Mouse (Mus musculus) intestine, embryonic 14.5 days (tissue): Measurements from ENCODE around the gene Ctso. TPM values are rescaled to one million over a fixed set of nuclear protein-coding genes. Genes with fewer than 3 reads are reported as not detected.

Experiments
- ATAC-seq: fragments of 200-750 bp; cut with Nextera tagmentation; replicated peaks from 2 replicates; pipeline ENCODE4 v1.8.0; 2017; ENCODE audit warnings: low read depth, moderate number of reproducible peaks, moderate TSS enrichment, moderate library complexity; ENCODE audit not compliant: low FRiP score, low TSS enrichment
- DNase-seq: peaks from one replicate; pipeline ENCODE4 v3.0.0-alpha.2; 2018; ENCODE audit warnings: low spot score
- H3K27ac ChIP-seq: fragments of 300-500 bp; sonication (generic); 2 replicates; pipeline ENCODE4 v1.5.1; 2014; ENCODE audit warnings: low read depth, mild to moderate bottlenecking, control low read depth
- H3K27me3 ChIP-seq: fragments of 300-500 bp; sonication (generic); replicated peaks from 2 replicates; pipeline ENCODE4 v1.6.1; 2014; ENCODE audit warnings: low read length, control low read depth; ENCODE audit not compliant: control insufficient read depth, insufficient read depth
- H3K36me3 ChIP-seq: fragments of 300-500 bp; sonication (generic); 2 replicates; pipeline ENCODE4 v1.6.1; 2014; ENCODE audit warnings: low read length, control low read depth; ENCODE audit not compliant: control insufficient read depth, insufficient read depth
- H3K4me1 ChIP-seq: fragments of 300-500 bp; sonication (generic); replicated peaks from 2 replicates; pipeline ENCODE4 v1.6.1; 2014; ENCODE audit warnings: low read length, control low read depth, mixed read lengths; ENCODE audit not compliant: control insufficient read depth, insufficient read depth
- H3K4me2 ChIP-seq: fragments of 300-500 bp; sonication (generic); 2 replicates; pipeline ENCODE4 v1.6.1; 2014; ENCODE audit warnings: low read length
- H3K4me3 ChIP-seq: fragments of 300-500 bp; sonication (generic); 2 replicates; pipeline ENCODE4 v1.5.1; 2014; ENCODE audit warnings: low read depth, low read length, control low read depth, mixed read lengths
- H3K9ac ChIP-seq: fragments of 300-500 bp; sonication (generic); 2 replicates; pipeline ENCODE4 v1.6.1; 2014; ENCODE audit warnings: mild to moderate bottlenecking, low read length
- H3K9me3 ChIP-seq: fragments of 300-500 bp; sonication (generic); 2 replicates; pipeline ENCODE4 v1.6.1; 2016; ENCODE audit warnings: low read length, control low read depth; ENCODE audit not compliant: control insufficient read depth
- WGBS: fragments of 180-500 bp; shearing (Covaris S2); extraction: QIAGEN DNeasy Blood & Tissue Kit; methylation state at CpG from one replicate; pipeline ENCODE4 v1.1.7; 2014; 5-methylcytosine and 5-hydroxymethylcytosine counted together
- polyA plus RNA-seq: library from polyadenylated mRNA; unstranded; fragments of >200 nt; fragmentation: Nextera tagmentation; extraction: Ambion mirVana; gene quantifications from 2 replicates; pipeline ENCODE4 v1.2.1, GENCODE M21; 2014

Ctso gene
- polyA plus RNA-seq, 1 experiment from 2014 or later, result 17.2 TPM

GRCm38 (mm10) chr3:81919681-81920080, 12.7 kb upstream of the Ctso start:
- Histone ChIP-seq H3K27me3 (no peaks in the 10 kb centered on the region), H3K4me1 (no peaks in the 10 kb centered on the region), H3K4me3 (no peak overlapping the region), H3K27ac (no peak overlapping the region), H3K36me3 (no peaks in the 10 kb centered on the region), H3K9me3 (no peaks in the 10 kb centered on the region), H3K4me2 (no peak overlapping the region), H3K9ac (no peak overlapping the region)
- 63% methylated on average over 3 of the region's 3 CpGs for WGBS
- ATAC-seq (no peak), DNase-seq (no peak)

- Histone ChIP-seq H3K27ac (no peak overlapping the region), H3K4me1 (no peaks in the 10 kb centered on the region), H3K9ac (no peak overlapping the region), H3K36me3 (no peaks in the 10 kb centered on the region), H3K4me2 (no peak overlapping the region), H3K9me3 (no peaks in the 10 kb centered on the region), H3K4me3 (no peak overlapping the region), H3K27me3 (no peaks in the 10 kb centered on the region)
- DNase-seq (no peak), ATAC-seq (no peak; the same call in 1 of the 2 replicates)
- 51% methylated on average over 4 of the region's 4 CpGs for WGBS
Observed at GRCm38 (mm10) chr3:81922910-81923309, 9.5 kb upstream of the Ctso start.

GRCm38 (mm10) chr3:81924931-81925330, 7.5 kb upstream of the Ctso start:
- no peak overlapping the region for H3K4me2 ChIP-seq
- H3K27me3 ChIP-seq, result no peaks in the 10 kb centered on the region
- no peaks in the 10 kb centered on the region for H3K4me1 ChIP-seq
- 0% methylated on average over 1 of the region's 1 CpGs for WGBS
- H3K9me3 ChIP-seq, result no peaks in the 10 kb centered on the region
- no peaks in the 10 kb centered on the region for H3K36me3 ChIP-seq
- ATAC-seq (no peak), DNase-seq (no peak)
- H3K4me3 ChIP-seq, result no peak overlapping the region
- no peak overlapping the region for H3K27ac ChIP-seq
- no peak overlapping the region for H3K9ac ChIP-seq

- 16% methylated on average over 5 of the region's 5 CpGs for WGBS
- Histone ChIP-seq H3K4me2 (no peak overlapping the region), H3K27me3 (no peaks in the 10 kb centered on the region), H3K27ac (no peak overlapping the region), H3K9me3 (no peaks in the 10 kb centered on the region), H3K4me1 (no peaks in the 10 kb centered on the region), H3K36me3 (no peaks in the 10 kb centered on the region), H3K9ac (no peak overlapping the region), H3K4me3 (no peak overlapping the region)
- no peak for DNase-seq
- no peak for ATAC-seq
Observed at GRCm38 (mm10) chr3:81925856-81926255, 6.5 kb upstream of the Ctso start.

GRCm38 (mm10) chr3:81926764-81927325, 5.6 kb upstream of the Ctso start:
- DNase-seq, result no peak
- Histone ChIP-seq H3K4me3 (no peak overlapping the region), H3K27ac (no peak overlapping the region), H3K9ac (no peak overlapping the region), H3K4me2 (no peak overlapping the region), H3K4me1 (no peaks in the 10 kb centered on the region), H3K27me3 (no peaks in the 10 kb centered on the region), H3K9me3 (no peaks in the 10 kb centered on the region), H3K36me3 (no peaks in the 10 kb centered on the region)
- 52% methylated on average over 9 of the region's 9 CpGs for WGBS
- no peak for ATAC-seq

GRCm38 (mm10) chr3:81929073-81929472, 3.3 kb upstream of the Ctso start:
- WGBS, result 81% methylated on average over 1 of the region's 1 CpGs
- H3K9ac ChIP-seq, result no peak overlapping the region
- ATAC-seq, result no peak

GRCm38 (mm10) chr3:81931695-81932094, 706 bp upstream of the Ctso start:
- H3K4me2 ChIP-seq, result no peak overlapping the region
- H3K9me3 ChIP-seq, result no peaks in the 10 kb centered on the region
- no peaks in the 10 kb centered on the region; the same call in 1 of the 2 replicates for H3K4me1 ChIP-seq
- ATAC-seq, result no peak
- H3K4me3 ChIP-seq, result no peak overlapping the region
- 80% methylated on average over 3 of the region's 3 CpGs for WGBS
- no peak overlapping the region for H3K9ac ChIP-seq
- H3K36me3 ChIP-seq, result no peaks in the 10 kb centered on the region
- H3K27me3 ChIP-seq, result no peaks in the 10 kb centered on the region
- H3K27ac ChIP-seq, result no peak overlapping the region
- no peak for DNase-seq

More at GRCm38 (mm10) chr3:81929073-81929472, 3.3 kb upstream of the Ctso start:
- no peak for DNase-seq
- Histone ChIP-seq H3K4me2 (no peak overlapping the region), H3K27me3 (no peaks in the 10 kb centered on the region), H3K27ac (no peak overlapping the region), H3K36me3 (no peaks in the 10 kb centered on the region), H3K9me3 (no peaks in the 10 kb centered on the region), H3K4me3 (no peak overlapping the region), H3K4me1 (no peaks in the 10 kb centered on the region; the same call in 1 of the 2 replicates)

GRCm38 (mm10) chr3:81933348-81933747, 947 bp downstream of the Ctso start:
- Histone ChIP-seq H3K9me3 (no peaks in the 10 kb centered on the region), H3K9ac (no peak overlapping the region), H3K4me2 (peak overlapping the region; percentile 38; the same call in 1 of the 2 replicates), H3K27ac (no peak overlapping the region), H3K36me3 (no peaks in the 10 kb centered on the region), H3K4me1 (no peaks in the 10 kb centered on the region; the same call in 1 of the 2 replicates), H3K27me3 (no peaks in the 10 kb centered on the region), H3K4me3 (no peak overlapping the region)
- DNase-seq, result no peak
- ATAC-seq, result no peak
- WGBS, result 78% methylated on average over 4 of the region's 4 CpGs

- no peak overlapping the region for H3K9ac ChIP-seq
- no peaks in the 10 kb centered on the region for H3K9me3 ChIP-seq
- no peak for DNase-seq
- H3K4me3 ChIP-seq, result no peak overlapping the region
- H3K36me3 ChIP-seq, result no peaks in the 10 kb centered on the region
- H3K27ac ChIP-seq, result no peak overlapping the region
- no peak for ATAC-seq
- H3K4me2 ChIP-seq, result no peak overlapping the region
- 32% methylated on average over 3 of the region's 3 CpGs for WGBS
- no peaks in the 10 kb centered on the region for H3K27me3 ChIP-seq
- H3K4me1 ChIP-seq, result no peaks in the 10 kb centered on the region
Observed at GRCm38 (mm10) chr3:81938924-81939323, 6.5 kb downstream of the Ctso start.
